Mouse (Mus musculus) MEL (cell line): Measurements from ENCODE around the gene Arpc1b.

ENCODE experiments used
- CTCF ChIP-seq, 3 experiments: IDR thresholded peaks in 2 of 3; conservative IDR thresholded peaks in 1 of 3; 2 replicates each; pipeline ENCODE4 v1.5.1; 2011 to 2012; ENCODE audit warnings: low read length in 3 of 3, low read depth in 2 of 3, mild to moderate bottlenecking in 2 of 3, improper control_type of control experiment in 1 of 3, inconsistent platforms in 1 of 3, mixed read lengths in 1 of 3, moderate library complexity in 1 of 3; ENCODE audit not compliant: control insufficient read depth in 1 of 3, insufficient read depth in 1 of 3, poor library complexity in 1 of 3, severe bottlenecking in 1 of 3
- ZMIZ1 ChIP-seq: IDR thresholded peaks from 2 replicates; pipeline ENCODE4 v1.6.1; 2012; ENCODE audit warnings: low read depth, mild to moderate bottlenecking, inconsistent platforms, low read length, improper control_type of control experiment, moderate library complexity

DNA sequence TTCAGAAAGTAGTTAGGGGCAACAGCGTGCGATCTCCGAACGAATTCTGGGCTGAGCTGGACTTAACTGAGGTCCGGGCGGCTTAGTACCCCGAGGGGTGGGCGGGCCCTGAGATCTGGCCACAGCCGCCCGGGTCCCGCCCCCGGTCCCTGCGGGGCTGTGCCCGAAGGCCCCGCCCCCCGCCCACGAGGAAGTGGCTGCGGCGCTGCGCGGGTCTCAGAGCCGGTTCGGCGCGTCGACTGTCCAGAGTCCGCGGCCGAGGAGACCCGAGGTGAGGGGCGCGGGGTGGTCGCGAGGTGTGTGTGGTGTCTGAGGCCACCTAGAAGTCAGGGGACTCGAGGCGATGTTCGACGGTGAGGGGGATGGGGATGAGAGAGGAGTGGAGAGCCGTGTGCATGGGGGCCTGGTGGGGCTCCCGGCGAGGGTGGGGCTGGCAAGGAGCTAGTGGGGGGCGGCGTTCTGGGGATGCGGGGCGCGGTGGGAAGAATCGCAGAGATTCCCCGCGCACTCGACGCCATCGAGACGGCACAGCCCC, at the start of gene Arpc1b:
- TF ChIP-seq ZMIZ1 (no peak; the same call in none of the 2 replicates), CTCF (IDR thresholded peaks at IDR 0.05 in 2 of 3, conservative IDR thresholded peaks at IDR 0.05 in 1 of 3; ENCODE audit: control insufficient read depth in 1 of 3, insufficient read depth in 1 of 3, low read depth in 2 of 3, low read length in 3 of 3, poor library complexity in 1 of 3, severe bottlenecking in 1 of 3) (no peak)
